Comparison of ENCODE assay signal across 8 mouse cellular contexts in genomic region chr5:103760425-103761131, GRCm38 (mm10).
DNase-seq lines count a peak whose midpoint lies in the region; ATAC-seq and TF ChIP-seq lines count a peak whose summit lies in the region.

No protein-coding gene starts in this region.

- peak; percentile 79 for ATAC-seq in lung, embryonic 16.5 days (ENCODE audit: low read depth)
- peak; percentile 52 for ATAC-seq in neutrophil, adult 5-6 weeks (ENCODE audit: extremely low read depth, insufficient number of reproducible peaks, low FRiP score, poor library complexity, severe bottlenecking)

- H3K27me3 ChIP-seq in kidney, adult 2 months (replicated peaks; ENCODE audit: control insufficient read depth, insufficient read depth, low read length) = no peaks in the 10 kb centered on the region
- no peaks in the 10 kb centered on the region for H3K27me3 ChIP-seq in lung, embryonic 16.5 days (ENCODE audit: control insufficient read depth, insufficient read depth, low read depth, low read length)

- no peaks in the 10 kb centered on the region for H3K36me3 ChIP-seq in kidney, adult 2 months (ENCODE audit: control insufficient read depth, insufficient read depth, low read length)
- H3K36me3 ChIP-seq in lung, embryonic 16.5 days (ENCODE audit: control insufficient read depth, insufficient read depth, low read length) = no peaks in the 10 kb centered on the region

- no peaks in the 10 kb centered on the region; the same call in 1 of the 2 replicates for H3K9me3 ChIP-seq in lung, embryonic 16.5 days (ENCODE audit: control insufficient read depth, low read length)

- peaks cover 50% of the 10 kb centered on the region for H3K4me1 ChIP-seq in kidney, adult 2 months (ENCODE audit: control insufficient read depth, insufficient read depth, low read length)
- H3K4me1 ChIP-seq in lung, embryonic 16.5 days (replicated peaks; ENCODE audit: control insufficient read depth, insufficient read depth, low read length) = peaks cover 27% of the 10 kb centered on the region

- H3K9ac ChIP-seq in lung, embryonic 16.5 days (ENCODE audit: low read length) = peak overlapping the region; percentile 64

- peak overlapping the region; percentile 88 for H3K4me2 ChIP-seq in lung, embryonic 16.5 days (ENCODE audit: low read depth, low read length)

- TF ChIP-seq CTCF in layer of hippocampus, adult 2 months (conservative IDR thresholded peaks at IDR 0.05) = no peak
- TF ChIP-seq CTCF in kidney, adult 2 months (conservative IDR thresholded peaks at IDR 0.05; ENCODE audit: insufficient read depth, insufficient read length, low read depth, low read length) = no peak

- H3K4me3 ChIP-seq in layer of hippocampus, adult 2 months = peak overlapping the region; percentile 45
- H3K4me3 ChIP-seq in kidney, adult 2 months (ENCODE audit: insufficient read depth, low read depth, low read length) = peak overlapping the region; percentile 42
- peak overlapping the region; percentile 52 for H3K4me3 ChIP-seq in lung, embryonic 16.5 days (ENCODE audit: low read length)

- TF ChIP-seq POLR2A in kidney, adult 2 months (IDR thresholded peaks at IDR 0.05; ENCODE audit: low read depth, low read length) = no peak

- H3K27ac ChIP-seq in layer of hippocampus, adult 2 months = peak overlapping the region; percentile 76
- H3K27ac ChIP-seq in kidney, adult 2 months (ENCODE audit: insufficient read depth, low read depth, low read length) = peak overlapping the region; percentile 77
- peak overlapping the region; percentile 90 for H3K27ac ChIP-seq in lung, embryonic 16.5 days (ENCODE audit: low read length)

- no peak for DNase-seq in layer of hippocampus, adult 2 months (ENCODE audit: low spot score in 2 of 2)
- no peak for DNase-seq in layer of hippocampus, adult 9-10 months (ENCODE audit: low spot score)
- DNase-seq in cerebellum, postnatal 36 days = peak; percentile 21 to 23
- peak; percentile 66 for DNase-seq in heart, adult 8-10 months (ENCODE audit: low spot score)
- DNase-seq in kidney, adult 2 months = peak; percentile 85
- DNase-seq in thymus, postnatal 36 days = peak; percentile 80 to 89

- under 1% methylated on average over 20 of the region's 20 CpGs for WGBS in kidney, adult 2 months
- 2% methylated on average over 20 of the region's 20 CpGs for WGBS in lung, embryonic 16.5 days

Comparison
In these comparisons a context has a peak if more than half of its experiments do, and no peak if none do; other contexts are left out.
1. DNase-seq: peak in cerebellum, postnatal 36 days (2 of 2), heart, adult 8-10 months (single experiment), kidney, adult 2 months (single experiment) and thymus, postnatal 36 days (2 of 2); none in layer of hippocampus, adult 2 months (0 of 2) and layer of hippocampus, adult 9-10 months (single experiment).
2. Peak in every context shown above with its lines, with median percentiles within 50 percentile points of each other: H3K27ac ChIP-seq and H3K4me3 ChIP-seq.